Mouse (Mus musculus) myocyte (in vitro differentiated cells): Measurements from ENCODE around the gene Macrod2. TPM values are rescaled to one million over a fixed set of nuclear protein-coding genes. Genes with fewer than 3 reads are reported as not detected.

ENCODE experiments used
- H3K27me3 ChIP-seq: one replicate; pipeline ENCODE4 v1.6.1; 2011; ENCODE audit not compliant: control insufficient read depth, insufficient read depth, insufficient read length
- H3K36me3 ChIP-seq: one replicate; pipeline ENCODE4 v1.6.1; 2011; ENCODE audit not compliant: control insufficient read depth, insufficient read depth
- H3K4me2 ChIP-seq: one replicate; pipeline ENCODE4 v1.6.1; 2011; ENCODE audit warnings: low read depth, control low read depth
- H3K4me3 ChIP-seq: one replicate; pipeline ENCODE4 v1.5.1; 2011; ENCODE audit warnings: mild to moderate bottlenecking, control low read depth, moderate library complexity
- H3K79me2 ChIP-seq: one replicate; pipeline ENCODE4 v1.6.1; 2011; ENCODE audit not compliant: control insufficient read depth, insufficient read depth
- H3ac ChIP-seq: one replicate; pipeline ENCODE4 v1.6.1; 2011; ENCODE audit not compliant: control insufficient read depth, insufficient read length
- CEBPB ChIP-seq: IDR thresholded peaks from 2 replicates; pipeline ENCODE4 v1.6.1; 2011; ENCODE audit warnings: mild to moderate bottlenecking, moderate library complexity; ENCODE audit not compliant: poor library complexity, insufficient read depth, severe bottlenecking
- E2F4 ChIP-seq: IDR thresholded peaks from one replicate; pipeline ENCODE4 v1.6.1; 2011; ENCODE audit warnings: mild to moderate bottlenecking, control low read depth, moderate library complexity; ENCODE audit not compliant: insufficient read depth
- MAX ChIP-seq: IDR thresholded peaks from one replicate; pipeline ENCODE4 v1.6.1; 2011; ENCODE audit warnings: low read depth, mild to moderate bottlenecking, control low read depth
- MYOD1 ChIP-seq, 3 experiments: IDR thresholded peaks; one replicate each; pipeline ENCODE4 v1.6.1; 2011; ENCODE audit warnings: control low read depth in 2 of 3, low read depth in 2 of 3, mild to moderate bottlenecking in 2 of 3, moderate library complexity in 1 of 3; ENCODE audit not compliant: insufficient read length in 2 of 3, control insufficient read depth in 1 of 3
- MYOG ChIP-seq, 3 experiments: IDR thresholded peaks; one replicate each; pipeline ENCODE4 v1.6.1; 2011; ENCODE audit warnings: control low read depth in 2 of 3, low read depth in 2 of 3, mild to moderate bottlenecking in 2 of 3; ENCODE audit not compliant: insufficient read length in 2 of 3, control insufficient read depth in 1 of 3, insufficient read depth in 1 of 3
- POLR2A ChIP-seq: IDR thresholded peaks from one replicate; pipeline ENCODE4 v1.6.1; 2011; ENCODE audit warnings: low read depth, mild to moderate bottlenecking, control low read depth, moderate library complexity; ENCODE audit not compliant: insufficient read length
- POLR2AphosphoS2 ChIP-seq: IDR thresholded peaks from one replicate; pipeline ENCODE4 v1.6.1; 2011; ENCODE audit warnings: low read depth, control low read depth; ENCODE audit not compliant: insufficient read length
- REST ChIP-seq: IDR thresholded peaks from one replicate; pipeline ENCODE4 v1.6.1; 2011; ENCODE audit warnings: mild to moderate bottlenecking, control low read depth, moderate library complexity; ENCODE audit not compliant: insufficient read depth, insufficient read length
- SRF ChIP-seq: IDR thresholded peaks from one replicate; pipeline ENCODE4 v1.6.1; 2011; ENCODE audit warnings: low read depth; ENCODE audit not compliant: control insufficient read depth, insufficient read length
- TCF12 ChIP-seq: IDR thresholded peaks from one replicate; pipeline ENCODE4 v1.6.1; 2011; ENCODE audit warnings: mild to moderate bottlenecking, control low read depth; ENCODE audit not compliant: poor library complexity, insufficient read depth, severe bottlenecking
- TCF3 ChIP-seq: IDR thresholded peaks from one replicate; pipeline ENCODE4 v1.6.1; 2011; ENCODE audit warnings: low read depth, control low read depth; ENCODE audit not compliant: insufficient read length
- USF1 ChIP-seq: IDR thresholded peaks from one replicate; pipeline ENCODE4 v1.6.1; 2011; ENCODE audit warnings: low read depth, mild to moderate bottlenecking, control low read depth, moderate library complexity
- polyA plus RNA-seq: library from polyadenylated mRNA; unstranded; fragments of >200 nt; fragmentation: generic; extraction: Trizol; gene quantifications from one replicate; pipeline ENCODE4 v1.2.1, GENCODE M21; 2012; ENCODE audit warnings: missing spikeins

The Macrod2 gene
- polyA plus RNA-seq, 1 experiment, result 0.96 TPM

- H3K4me2 ChIP-seq, result no peak overlapping the region
- H3ac ChIP-seq, result no peak overlapping the region
- H3K27me3 ChIP-seq, result no peaks in the 10 kb centered on the region
- TF ChIP-seq SRF (no peak), TCF3 (no peak), REST (no peak), MYOG (IDR thresholded peaks at IDR 0.05; ENCODE audit: control insufficient read depth in 1 of 3, insufficient read depth in 1 of 3, insufficient read length in 2 of 3, low read depth in 2 of 3) (no peak), MYOD1 (IDR thresholded peaks at IDR 0.05; ENCODE audit: control insufficient read depth in 1 of 3, insufficient read length in 2 of 3, low read depth in 2 of 3) (no peak), TCF12 (no peak), E2F4 (no peak), POLR2AphosphoS2 (no peak), CEBPB (no peak)
- no peaks in the 10 kb centered on the region for H3K79me2 ChIP-seq
- no peak overlapping the region for H3K4me3 ChIP-seq
- no peaks in the 10 kb centered on the region for H3K36me3 ChIP-seq
Measured at GRCm38 (mm10) chr2:140425844-140426243, 30.7 kb downstream of the Macrod2 start.

- Histone ChIP-seq H3K4me3 (no peak overlapping the region), H3K36me3 (no peaks in the 10 kb centered on the region), H3ac (no peak overlapping the region), H3K79me2 (no peaks in the 10 kb centered on the region), H3K27me3 (no peaks in the 10 kb centered on the region), H3K4me2 (no peak overlapping the region)
- no peak for TF ChIP-seq POLR2AphosphoS2
- TF ChIP-seq MYOG (IDR thresholded peaks at IDR 0.05; ENCODE audit: control insufficient read depth in 1 of 3, insufficient read depth in 1 of 3, insufficient read length in 2 of 3, low read depth in 2 of 3), result no peak
- TF ChIP-seq SRF, result no peak
Measured at GRCm38 (mm10) chr2:140427283-140427682, 32.2 kb downstream of the Macrod2 start.

- no peak for TF ChIP-seq TCF3
- no peak for TF ChIP-seq REST
- Histone ChIP-seq H3K79me2 (no peaks in the 10 kb centered on the region), H3K4me3 (no peak overlapping the region), H3K27me3 (no peaks in the 10 kb centered on the region), H3ac (no peak overlapping the region), H3K4me2 (no peak overlapping the region), H3K36me3 (no peaks in the 10 kb centered on the region)
Measured at GRCm38 (mm10) chr2:140439081-140439480, 44.0 kb downstream of the Macrod2 start.

- no peak overlapping the region for H3K4me3 ChIP-seq
- no peaks in the 10 kb centered on the region for H3K36me3 ChIP-seq
- TF ChIP-seq USF1 (no peak), REST (no peak), TCF3 (no peak), POLR2A (no peak), E2F4 (no peak), TCF12 (no peak)
- H3K4me2 ChIP-seq, result no peak overlapping the region
- no peaks in the 10 kb centered on the region for H3K27me3 ChIP-seq
- no peak overlapping the region for H3ac ChIP-seq
- no peaks in the 10 kb centered on the region for H3K79me2 ChIP-seq
Measured at GRCm38 (mm10) chr2:140448636-140449035, 53.5 kb downstream of the Macrod2 start.

- no peaks in the 10 kb centered on the region for H3K79me2 ChIP-seq
- no peak overlapping the region for H3K4me2 ChIP-seq
- TF ChIP-seq MAX (no peak), SRF (no peak), MYOG (IDR thresholded peaks at IDR 0.05; ENCODE audit: control insufficient read depth in 1 of 3, insufficient read depth in 1 of 3, insufficient read length in 2 of 3, low read depth in 2 of 3) (no peak), CEBPB (no peak), REST (no peak), TCF12 (no peak), E2F4 (no peak), USF1 (no peak), MYOD1 (IDR thresholded peaks at IDR 0.05; ENCODE audit: control insufficient read depth in 1 of 3, insufficient read length in 2 of 3, low read depth in 2 of 3) (no peak), TCF3 (no peak), POLR2AphosphoS2 (no peak), POLR2A (no peak)
- H3K4me3 ChIP-seq, result no peak overlapping the region
- H3K36me3 ChIP-seq, result no peaks in the 10 kb centered on the region
- no peak overlapping the region for H3ac ChIP-seq
- H3K27me3 ChIP-seq, result no peaks in the 10 kb centered on the region
Measured at GRCm38 (mm10) chr2:140475770-140476169, 80.7 kb downstream of the Macrod2 start.
